Mouse (Mus musculus) lung, embryonic 16.5 days (tissue): ENCODE measurements around the gene Myo18a. TPM values are rescaled to one million over a fixed set of nuclear protein-coding genes. Genes with fewer than 3 reads are reported as not detected.

Experiments used
- ATAC-seq: fragments of 200-750 bp; cut with Nextera tagmentation; 2 replicates; pipeline ENCODE4 v1.8.0; 2017; ENCODE audit warnings: low read depth, mild to moderate bottlenecking, moderate library complexity
- H3K27ac ChIP-seq: fragments of 300-500 bp; sonication (generic); 2 replicates; pipeline ENCODE4 v1.5.1; 2014; ENCODE audit warnings: mild to moderate bottlenecking, control low read depth, low read length
- H3K27me3 ChIP-seq: fragments of 300-500 bp; sonication (generic); 2 replicates; pipeline ENCODE4 v1.6.1; 2014; ENCODE audit warnings: low read depth, low read length, mixed read lengths; ENCODE audit not compliant: control insufficient read depth, insufficient read depth
- H3K36me3 ChIP-seq: fragments of 300-500 bp; sonication (generic); 2 replicates; pipeline ENCODE4 v1.6.1; 2014; ENCODE audit warnings: low read length; ENCODE audit not compliant: control insufficient read depth, insufficient read depth
- H3K4me1 ChIP-seq: fragments of 300-500 bp; sonication (generic); replicated peaks from 2 replicates; pipeline ENCODE4 v1.6.1; 2014; ENCODE audit warnings: low read length, mixed read lengths; ENCODE audit not compliant: control insufficient read depth, insufficient read depth
- H3K4me2 ChIP-seq: fragments of 300-500 bp; sonication (generic); 2 replicates; pipeline ENCODE4 v1.6.1; 2014; ENCODE audit warnings: low read depth, low read length, control low read depth
- H3K4me3 ChIP-seq: fragments of 300-500 bp; sonication (generic); 2 replicates; pipeline ENCODE4 v1.5.1; 2014; ENCODE audit warnings: mild to moderate bottlenecking, low read length, control low read depth
- H3K9ac ChIP-seq: fragments of 300-500 bp; sonication (generic); 2 replicates; pipeline ENCODE4 v1.6.1; 2014; ENCODE audit warnings: low read length, control low read depth
- H3K9me3 ChIP-seq: fragments of 300-500 bp; sonication (generic); 2 replicates; pipeline ENCODE4 v1.6.1; 2016; ENCODE audit warnings: low read length; ENCODE audit not compliant: control insufficient read depth
- WGBS: fragments of 180-500 bp; shearing (Covaris S2); extraction: QIAGEN DNeasy Blood & Tissue Kit; methylation state at CpG from one replicate; pipeline ENCODE4 v1.1.7; 2014; 5-methylcytosine and 5-hydroxymethylcytosine counted together
- polyA plus RNA-seq: library from polyadenylated mRNA; unstranded; fragments of >200 nt; fragmentation: Nextera tagmentation; extraction: Ambion mirVana; gene quantifications from 2 replicates; pipeline ENCODE4 v1.2.1, GENCODE M21; 2015

Gene Myo18a
- polyA plus RNA-seq, 1 experiment from 2014 or later = 39.0 TPM

DNA sequence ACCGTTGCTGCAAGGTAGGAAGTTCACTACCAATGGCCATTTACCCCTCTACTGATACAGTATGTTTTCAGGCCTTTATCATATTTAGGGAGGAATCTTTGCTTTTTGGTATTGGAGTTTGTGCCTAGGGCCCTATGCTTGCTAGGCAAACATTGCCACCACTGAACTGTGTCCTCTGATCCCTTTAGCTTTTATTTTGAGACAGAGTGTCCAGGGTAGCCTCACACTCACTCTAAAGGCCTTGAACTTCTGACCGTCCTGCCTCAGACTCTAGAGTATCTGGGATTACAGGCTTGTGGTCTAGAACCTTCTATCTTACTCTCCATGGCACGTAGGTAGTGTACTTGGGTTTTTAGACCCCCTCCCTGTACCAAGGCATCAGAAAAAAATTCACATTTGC, 137.1 kb downstream of the Myo18a start:
- Histone ChIP-seq H3K27me3 (0 out of 2 replicates have a peak, but pooled peaks cover 2% of the 10 kb centered on the region), H3K9ac (no peak overlapping the region), H3K4me2 (no peak overlapping the region), H3K4me3 (no peak overlapping the region), H3K4me1 (peaks cover 35% of the 10 kb centered on the region), H3K27ac (peak overlapping the region; percentile 97), H3K9me3 (no peaks in the 10 kb centered on the region), H3K36me3 (no peaks in the 10 kb centered on the region)
- WGBS = 83% methylated on average over 3 of the region's 3 CpGs
- no peak for ATAC-seq

DNA sequence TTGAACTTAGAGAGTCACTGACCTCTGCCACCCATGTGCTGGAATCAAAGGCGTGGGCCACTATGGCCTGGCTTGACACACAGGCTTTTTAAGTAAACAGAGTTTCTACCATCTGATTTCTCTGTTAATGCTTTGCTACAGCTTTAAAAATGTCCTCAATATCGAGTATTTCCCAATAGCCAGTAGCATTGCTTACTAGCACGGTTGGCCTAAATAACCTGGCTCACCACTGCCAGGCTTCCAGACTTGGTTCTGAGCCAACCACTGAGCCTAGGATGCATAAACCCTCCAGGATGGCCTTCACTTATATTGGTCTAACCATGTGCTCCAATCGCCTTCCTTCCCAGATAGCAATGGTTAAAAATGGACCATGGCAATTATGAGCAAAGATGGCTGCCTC, 137.7 kb downstream of the Myo18a start:
- H3K36me3 ChIP-seq = no peaks in the 10 kb centered on the region
- H3K27me3 ChIP-seq = 0 out of 2 replicates have a peak, but pooled peaks cover 2% of the 10 kb centered on the region
- WGBS = 55% methylated on average over 4 of the region's 4 CpGs
- H3K27ac ChIP-seq = peak overlapping the region; percentile 97
- ATAC-seq = no peak
- peaks cover 35% of the 10 kb centered on the region for H3K4me1 ChIP-seq
- H3K9ac ChIP-seq = no peak overlapping the region
- no peaks in the 10 kb centered on the region for H3K9me3 ChIP-seq
- no peak overlapping the region for H3K4me2 ChIP-seq
- no peak overlapping the region for H3K4me3 ChIP-seq

DNA sequence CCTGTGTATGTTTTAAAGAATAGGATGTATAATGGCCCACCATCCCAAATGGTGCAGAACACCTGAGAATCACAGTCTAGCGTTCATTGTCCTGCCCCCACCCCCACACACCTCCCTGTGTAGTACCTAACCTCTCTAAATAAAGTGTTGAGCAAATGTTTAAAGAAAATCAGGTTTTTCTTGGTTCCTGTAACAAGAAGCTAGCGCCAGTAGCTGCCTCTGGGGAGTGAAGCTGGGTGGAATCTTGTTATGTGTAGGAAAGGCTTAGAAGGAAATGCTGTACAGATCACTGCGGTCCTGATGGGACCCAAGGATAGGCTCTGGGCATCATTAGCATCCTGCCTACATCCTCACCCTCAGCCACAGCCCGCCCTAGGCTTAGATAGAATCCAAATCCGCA, 138.3 kb downstream of the Myo18a start:
- Histone ChIP-seq H3K9ac (0 out of 2 replicates have a peak overlapping the region, but pooled peaks have one; percentile 6), H3K4me1 (peaks cover 38% of the 10 kb centered on the region), H3K27me3 (0 out of 2 replicates have a peak, but pooled peaks cover 1% of the 10 kb centered on the region), H3K4me2 (peak overlapping the region; percentile 35), H3K27ac (peak overlapping the region; percentile 97), H3K4me3 (no peak overlapping the region), H3K9me3 (no peaks in the 10 kb centered on the region), H3K36me3 (no peaks in the 10 kb centered on the region)
- peak; percentile 80 for ATAC-seq
- WGBS = 39% methylated on average over 5 of the region's 5 CpGs

DNA sequence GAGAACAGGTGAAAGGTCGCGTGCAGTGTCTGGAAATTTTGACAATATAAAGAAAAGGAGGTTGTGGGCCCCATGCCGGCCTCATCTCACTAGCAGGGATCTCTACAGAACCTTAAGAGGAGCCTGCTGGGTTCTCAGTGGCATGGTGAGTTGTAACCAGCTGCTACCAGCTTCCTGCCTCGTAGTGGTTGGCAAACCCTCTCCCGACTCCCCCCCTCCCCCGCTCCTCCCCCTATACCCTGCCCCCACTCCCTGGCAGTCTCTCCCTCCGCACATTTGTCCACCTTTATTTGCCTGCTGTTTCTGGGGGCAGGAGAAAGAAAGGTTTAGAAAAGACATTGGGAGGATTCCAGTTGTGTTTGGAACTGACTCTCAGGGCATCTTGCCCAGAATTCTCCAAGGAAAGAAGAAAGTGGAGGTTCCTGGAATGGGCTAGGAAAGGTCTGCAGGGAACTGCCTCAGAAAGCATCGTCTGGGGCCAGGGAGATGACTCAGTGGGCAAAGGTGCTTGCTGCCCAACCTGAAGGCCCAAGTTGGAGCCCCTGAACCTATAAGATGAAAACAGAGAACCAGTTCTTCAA, 138.8 kb downstream of the Myo18a start:
- 34% methylated on average over 8 of the region's 8 CpGs for WGBS
- Histone ChIP-seq H3K4me2 (peak overlapping the region; percentile 35), H3K4me3 (no peak overlapping the region), H3K27ac (peak overlapping the region; percentile 97), H3K4me1 (peaks cover 33% of the 10 kb centered on the region), H3K36me3 (no peaks in the 10 kb centered on the region), H3K9me3 (no peaks in the 10 kb centered on the region), H3K9ac (0 out of 2 replicates have a peak overlapping the region, but pooled peaks have one; percentile 6), H3K27me3 (no peaks in the 10 kb centered on the region)
- ATAC-seq = peak; percentile 71

DNA sequence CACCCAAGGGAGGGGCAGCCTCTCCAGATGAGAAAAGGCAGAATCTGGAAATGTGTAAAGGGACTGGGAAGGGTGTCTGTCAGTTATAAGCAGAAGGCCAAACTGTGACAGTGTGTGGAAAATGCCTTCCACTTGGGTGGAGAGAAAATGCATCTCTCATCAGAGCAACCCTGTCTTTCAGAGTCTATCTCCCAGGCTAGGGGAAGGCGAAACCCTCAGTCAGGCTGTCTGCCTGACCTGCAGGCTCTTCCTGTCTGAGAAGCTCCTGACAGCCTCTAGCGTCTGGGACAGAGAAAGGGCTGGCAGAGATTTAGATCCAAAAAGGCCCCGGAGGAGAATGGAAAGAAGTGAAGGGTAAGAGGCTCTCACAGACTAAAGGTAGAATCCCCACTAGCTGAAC, 140.7 kb downstream of the Myo18a start:
- no peaks in the 10 kb centered on the region for H3K36me3 ChIP-seq
- no peak overlapping the region for H3K4me2 ChIP-seq
- H3K4me3 ChIP-seq = no peak overlapping the region
- ATAC-seq = no peak
- 18% methylated on average over 3 of the region's 3 CpGs for WGBS
- H3K9ac ChIP-seq = no peak overlapping the region
- H3K27me3 ChIP-seq = no peaks in the 10 kb centered on the region
- no peak overlapping the region for H3K27ac ChIP-seq
- peaks cover 31% of the 10 kb centered on the region for H3K4me1 ChIP-seq
- no peaks in the 10 kb centered on the region for H3K9me3 ChIP-seq

DNA sequence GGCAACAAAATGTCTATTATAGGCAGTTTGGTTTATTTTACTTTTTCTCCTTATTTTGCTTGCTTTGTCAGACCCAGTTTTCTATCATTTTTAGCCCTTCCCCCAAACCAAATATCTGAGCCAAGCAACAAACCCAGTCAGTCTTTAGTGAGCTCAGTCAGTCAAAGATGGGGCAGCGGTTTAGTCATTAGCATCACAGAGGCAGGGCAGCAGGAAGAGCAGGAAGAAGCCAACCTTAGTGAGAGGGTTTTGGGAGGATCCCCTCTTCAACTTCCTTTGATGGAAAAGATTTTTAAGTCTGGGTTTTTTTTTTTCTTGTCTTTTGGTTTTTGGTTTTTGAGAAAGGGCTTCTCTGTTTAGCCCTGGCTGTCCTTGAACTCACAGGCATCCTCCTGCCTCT, 141.7 kb downstream of the Myo18a start:
- Histone ChIP-seq H3K4me2 (no peak overlapping the region), H3K27ac (no peak overlapping the region), H3K36me3 (no peaks in the 10 kb centered on the region), H3K9me3 (no peaks in the 10 kb centered on the region), H3K9ac (no peak overlapping the region), H3K27me3 (no peaks in the 10 kb centered on the region), H3K4me1 (peaks cover 31% of the 10 kb centered on the region), H3K4me3 (no peak overlapping the region)
- ATAC-seq = no peak
- WGBS = 58% methylated on average over 1 of the region's 1 CpGs

DNA sequence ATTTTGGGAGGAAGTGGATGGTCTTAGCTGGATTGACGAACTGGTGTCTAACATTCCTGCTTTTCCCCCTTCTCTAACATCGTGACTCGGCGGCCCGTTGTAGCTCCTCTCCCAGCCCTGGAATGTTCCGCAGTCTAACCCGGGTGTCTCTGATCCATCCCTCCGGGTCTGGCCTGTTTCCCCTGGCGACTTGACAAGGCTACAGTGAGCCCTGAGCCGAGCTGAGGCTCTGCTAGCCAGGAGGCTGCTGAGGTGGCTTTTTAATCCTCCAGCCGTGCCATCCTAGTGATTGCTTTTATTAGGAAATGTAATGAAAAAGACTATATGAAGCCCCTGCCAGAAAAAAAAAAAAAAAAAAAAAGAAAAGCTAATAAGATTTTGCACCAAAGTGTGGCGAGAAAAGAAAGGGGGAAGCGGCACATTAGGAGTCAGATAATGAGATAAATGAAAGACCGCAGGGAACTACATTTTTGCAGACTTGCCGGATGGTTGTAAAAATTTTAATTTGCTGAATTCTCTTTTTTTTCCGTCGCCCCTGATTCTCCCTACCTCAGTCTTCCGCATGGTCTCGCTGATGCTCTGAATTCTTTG, 143.1 kb downstream of the Myo18a start:
- H3K4me1 ChIP-seq = peaks cover 27% of the 10 kb centered on the region
- WGBS = 28% methylated on average over 19 of the region's 19 CpGs
- no peaks in the 10 kb centered on the region for H3K27me3 ChIP-seq
- H3K4me2 ChIP-seq = no peak overlapping the region
- no peaks in the 10 kb centered on the region for H3K36me3 ChIP-seq
- ATAC-seq = 0 out of 2 replicates have a peak, but pooled peaks have one; percentile 40
- no peak overlapping the region for H3K27ac ChIP-seq
- H3K9me3 ChIP-seq = no peaks in the 10 kb centered on the region
- H3K4me3 ChIP-seq = no peak overlapping the region
- H3K9ac ChIP-seq = no peak overlapping the region

DNA sequence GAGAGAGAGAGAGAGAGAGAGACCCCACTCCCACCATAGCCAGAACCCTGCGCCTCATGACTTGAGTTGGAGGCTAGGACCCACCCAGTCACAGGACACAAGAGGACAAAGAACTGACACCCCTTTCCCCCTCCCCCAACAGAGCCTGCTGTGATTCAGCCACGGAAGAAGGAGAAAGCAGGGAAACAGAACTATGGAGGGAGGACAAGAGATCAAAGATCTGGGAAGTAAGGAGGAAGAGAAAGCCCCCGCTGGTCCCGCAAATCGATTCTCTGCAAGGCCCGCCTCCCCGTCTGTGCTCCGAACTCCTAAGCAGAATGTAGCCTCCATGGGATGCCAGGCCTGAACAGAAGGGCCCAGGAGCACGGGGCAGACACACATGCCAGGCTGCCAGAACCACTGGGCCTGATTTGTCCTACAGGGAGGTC, 143.7 kb downstream of the Myo18a start:
- Histone ChIP-seq H3K9me3 (no peaks in the 10 kb centered on the region), H3K36me3 (no peaks in the 10 kb centered on the region), H3K4me1 (peaks cover 27% of the 10 kb centered on the region), H3K4me3 (no peak overlapping the region), H3K27ac (no peak overlapping the region), H3K9ac (no peak overlapping the region), H3K4me2 (no peak overlapping the region), H3K27me3 (no peaks in the 10 kb centered on the region)
- ATAC-seq = no peak
- WGBS = 27% methylated on average over 9 of the region's 9 CpGs

DNA sequence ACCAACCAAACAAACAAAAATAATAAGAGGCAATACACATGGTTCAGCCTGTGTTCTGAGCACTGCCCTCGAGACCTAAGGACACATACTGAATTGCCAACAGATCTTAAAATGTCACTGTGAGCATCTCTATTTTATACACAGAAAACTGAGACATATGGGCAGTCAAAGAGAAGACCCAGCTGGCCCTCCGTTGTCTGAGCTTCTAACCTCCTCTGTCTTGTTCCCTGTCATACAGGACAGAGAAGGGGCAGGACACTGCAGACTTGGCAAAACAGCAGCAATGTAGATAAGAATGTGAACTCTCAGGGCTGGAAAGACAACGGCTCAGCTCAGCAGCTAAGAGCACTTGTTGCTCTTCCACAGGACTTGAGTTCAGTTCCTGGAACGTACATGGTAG, 145.4 kb downstream of the Myo18a start:
- peaks cover 5% of the 10 kb centered on the region; the same call in 1 of the 2 replicates for H3K27me3 ChIP-seq
- ATAC-seq = peak; percentile 80
- WGBS = 21% methylated on average over 4 of the region's 4 CpGs

More for the DNA sequence above, 145.4 kb downstream of the Myo18a start:
- Histone ChIP-seq H3K4me3 (no peak overlapping the region), H3K4me1 (peaks cover 16% of the 10 kb centered on the region), H3K36me3 (no peaks in the 10 kb centered on the region), H3K4me2 (no peak overlapping the region), H3K9me3 (no peaks in the 10 kb centered on the region), H3K27ac (no peak overlapping the region), H3K9ac (no peak overlapping the region)
